Mouse (Mus musculus): ENCODE results near the gene Cfap157. TPM values are rescaled to one million over a fixed set of nuclear protein-coding genes. Genes with fewer than 3 reads are reported as not detected.

Gene Cfap157
- polyA plus RNA-seq, 1 experiment from 2014 or later = 0.30 TPM

GRCm38 (mm10) chr2:32761361-32761760, 22.9 kb downstream of the Cfap157 start:
- Histone ChIP-seq H3K9ac (ENCODE audit: low read depth, low read length) (no peak overlapping the region), H3K27ac (ENCODE audit: low read depth, low read length) (no peak overlapping the region)
- WGBS = 86% methylated on average over 14 of the region's 14 CpGs

GRCm38 (mm10) chr2:32759001-32759400, 25.2 kb downstream of the Cfap157 start:
- Histone ChIP-seq H3K4me3 (ENCODE audit: low read depth, low read length) (no peak overlapping the region), H3K36me3 (ENCODE audit: control insufficient read depth, insufficient read depth, low read length) (peaks cover 12% of the 10 kb centered on the region), H3K9me3 (ENCODE audit: control insufficient read depth, low read length) (no peaks in the 10 kb centered on the region)

More at GRCm38 (mm10) chr2:32761361-32761760, 22.9 kb downstream of the Cfap157 start:
- no peak overlapping the region for H3K4me2 ChIP-seq
- peaks cover 12% of the 10 kb centered on the region for H3K36me3 ChIP-seq (ENCODE audit: control insufficient read depth, insufficient read depth, low read length)
- no peaks in the 10 kb centered on the region for H3K4me1 ChIP-seq (replicated peaks; ENCODE audit: control insufficient read depth, insufficient read depth, low read length)
- ATAC-seq (replicated peaks; ENCODE audit: low FRiP score) = no peak
- no peak for DNase-seq (ENCODE audit: low spot score)
- no peaks in the 10 kb centered on the region for H3K9me3 ChIP-seq (ENCODE audit: control insufficient read depth, low read length)
- H3K27me3 ChIP-seq (replicated peaks; ENCODE audit: control insufficient read depth, insufficient read depth, low read length) = no peaks in the 10 kb centered on the region
- H3K4me3 ChIP-seq (ENCODE audit: low read depth, low read length) = no peak overlapping the region

GRCm38 (mm10) chr2:32758503-32758902, 25.7 kb downstream of the Cfap157 start:
- no peak for ATAC-seq (replicated peaks; ENCODE audit: low FRiP score)
- Histone ChIP-seq H3K27ac (ENCODE audit: low read depth, low read length) (no peak overlapping the region), H3K4me3 (ENCODE audit: low read depth, low read length) (no peak overlapping the region), H3K4me2 (no peak overlapping the region), H3K36me3 (ENCODE audit: control insufficient read depth, insufficient read depth, low read length) (peaks cover 12% of the 10 kb centered on the region), H3K9ac (ENCODE audit: low read depth, low read length) (no peak overlapping the region), H3K4me1 (replicated peaks; ENCODE audit: control insufficient read depth, insufficient read depth, low read length) (no peaks in the 10 kb centered on the region), H3K9me3 (ENCODE audit: control insufficient read depth, low read length) (no peaks in the 10 kb centered on the region), H3K27me3 (replicated peaks; ENCODE audit: control insufficient read depth, insufficient read depth, low read length) (no peaks in the 10 kb centered on the region)
- no peak for DNase-seq (ENCODE audit: low spot score)
- WGBS = 77% methylated on average over 8 of the region's 8 CpGs

More at GRCm38 (mm10) chr2:32759001-32759400, 25.2 kb downstream of the Cfap157 start:
- H3K9ac ChIP-seq (ENCODE audit: low read depth, low read length) = no peak overlapping the region
- H3K27me3 ChIP-seq (replicated peaks; ENCODE audit: control insufficient read depth, insufficient read depth, low read length) = no peaks in the 10 kb centered on the region
- no peak overlapping the region for H3K27ac ChIP-seq (ENCODE audit: low read depth, low read length)
- no peak overlapping the region for H3K4me2 ChIP-seq
- no peaks in the 10 kb centered on the region for H3K4me1 ChIP-seq (replicated peaks; ENCODE audit: control insufficient read depth, insufficient read depth, low read length)
- 85% methylated on average over 2 of the region's 2 CpGs for WGBS
- DNase-seq (ENCODE audit: low spot score) (no peak), ATAC-seq (replicated peaks; ENCODE audit: low FRiP score) (no peak)

- H3K4me3 ChIP-seq (ENCODE audit: low read depth, low read length) = peak within 1 kb of the TSS; percentile 81
- H3K27me3 ChIP-seq (replicated peaks; ENCODE audit: control insufficient read depth, insufficient read depth, low read length) = no peaks in the 10 kb centered on the region
- no peaks in the 10 kb centered on the region; the same call in 1 of the 2 replicates for H3K4me1 ChIP-seq (replicated peaks; ENCODE audit: control insufficient read depth, insufficient read depth, low read length)
- peak within 1 kb of the TSS; percentile 74 for H3K27ac ChIP-seq (ENCODE audit: low read depth, low read length)
- under 1% methylated on average over 65 of the region's 66 CpGs for WGBS
- peak within 1 kb of the TSS; percentile 76 for H3K4me2 ChIP-seq
- ATAC-seq (replicated peaks; ENCODE audit: low FRiP score) = peak; percentile 93
- peaks cover 10% of the 10 kb centered on the region for H3K36me3 ChIP-seq (ENCODE audit: control insufficient read depth, insufficient read depth, low read length)
- H3K9me3 ChIP-seq (ENCODE audit: control insufficient read depth, low read length) = no peaks in the 10 kb centered on the region
- peak; percentile 95 for DNase-seq (ENCODE audit: low spot score)
- H3K9ac ChIP-seq (ENCODE audit: low read depth, low read length) = peak within 1 kb of the TSS; percentile 86
Observed at GRCm38 (mm10) chr2:32757056-32757845, 27.0 kb downstream of the Cfap157 start, which contains the start of gene Tor2a. Gene Tor2a (plus strand): TSS chr2:32757234.

- no peaks in the 10 kb centered on the region for H3K9me3 ChIP-seq (ENCODE audit: control insufficient read depth, low read length)
- no peaks in the 10 kb centered on the region for H3K27me3 ChIP-seq (replicated peaks; ENCODE audit: control insufficient read depth, insufficient read depth, low read length)
- peak overlapping the region; percentile 81; the same call in 1 of the 2 replicates for H3K4me3 ChIP-seq (ENCODE audit: low read depth, low read length)
- peaks cover 8% of the 10 kb centered on the region for H3K36me3 ChIP-seq (ENCODE audit: control insufficient read depth, insufficient read depth, low read length)
- no peak overlapping the region for H3K27ac ChIP-seq (ENCODE audit: low read depth, low read length)
- 39% methylated on average over 6 of the region's 6 CpGs for WGBS
- no peak overlapping the region for H3K9ac ChIP-seq (ENCODE audit: low read depth, low read length)
- no peaks in the 10 kb centered on the region; the same call in 1 of the 2 replicates for H3K4me1 ChIP-seq (replicated peaks; ENCODE audit: control insufficient read depth, insufficient read depth, low read length)
- DNase-seq (ENCODE audit: low spot score) (no peak), ATAC-seq (replicated peaks; ENCODE audit: low FRiP score) (no peak)
- peak overlapping the region; percentile 76 for H3K4me2 ChIP-seq
Observed at GRCm38 (mm10) chr2:32756674-32757055, 27.6 kb downstream of the Cfap157 start.

GRCm38 (mm10) chr2:32752181-32752580, 32.0 kb downstream of the Cfap157 start:
- Histone ChIP-seq H3K27me3 (replicated peaks; ENCODE audit: control insufficient read depth, insufficient read depth, low read length) (no peaks in the 10 kb centered on the region), H3K9me3 (ENCODE audit: control insufficient read depth, low read length) (no peaks in the 10 kb centered on the region), H3K9ac (ENCODE audit: low read depth, low read length) (no peak overlapping the region), H3K36me3 (ENCODE audit: control insufficient read depth, insufficient read depth, low read length) (no peaks in the 10 kb centered on the region; the same call in 1 of the 2 replicates), H3K4me2 (peak overlapping the region; percentile 36; the same call in 1 of the 2 replicates), H3K4me1 (replicated peaks; ENCODE audit: control insufficient read depth, insufficient read depth, low read length) (peaks cover 3% of the 10 kb centered on the region), H3K27ac (ENCODE audit: low read depth, low read length) (no peak overlapping the region), H3K4me3 (ENCODE audit: low read depth, low read length) (no peak overlapping the region)
- DNase-seq (ENCODE audit: low spot score) (no peak), ATAC-seq (replicated peaks; ENCODE audit: low FRiP score) (no peak)
- WGBS = 73% methylated on average over 10 of the region's 10 CpGs

- Histone ChIP-seq H3K9ac (ENCODE audit: low read depth, low read length) (no peak overlapping the region), H3K27ac (ENCODE audit: low read depth, low read length) (no peak overlapping the region), H3K36me3 (ENCODE audit: control insufficient read depth, insufficient read depth, low read length) (no peaks in the 10 kb centered on the region; the same call in 1 of the 2 replicates), H3K4me1 (replicated peaks; ENCODE audit: control insufficient read depth, insufficient read depth, low read length) (peaks cover 3% of the 10 kb centered on the region), H3K4me2 (peak overlapping the region; percentile 36), H3K9me3 (ENCODE audit: control insufficient read depth, low read length) (no peaks in the 10 kb centered on the region), H3K4me3 (ENCODE audit: low read depth, low read length) (peak overlapping the region; percentile 29; the same call in 1 of the 2 replicates), H3K27me3 (replicated peaks; ENCODE audit: control insufficient read depth, insufficient read depth, low read length) (no peaks in the 10 kb centered on the region)
- ATAC-seq (replicated peaks; ENCODE audit: low FRiP score) (no peak), DNase-seq (ENCODE audit: low spot score) (no peak)
- 45% methylated on average over 10 of the region's 10 CpGs for WGBS
Observed at GRCm38 (mm10) chr2:32751665-32752033, 32.6 kb downstream of the Cfap157 start.

GRCm38 (mm10) chr2:32750887-32751664, 33.2 kb downstream of the Cfap157 start:
- DNase-seq (ENCODE audit: low spot score) (peak; percentile 55), ATAC-seq (replicated peaks; ENCODE audit: low FRiP score) (peak; percentile 66)
- peak overlapping the region; percentile 29 for H3K4me3 ChIP-seq (ENCODE audit: low read depth, low read length)
- peaks cover under 1% of the 10 kb centered on the region; the same call in 1 of the 2 replicates for H3K36me3 ChIP-seq (ENCODE audit: control insufficient read depth, insufficient read depth, low read length)
- H3K27ac ChIP-seq (ENCODE audit: low read depth, low read length) = no peak overlapping the region
- no peaks in the 10 kb centered on the region for H3K27me3 ChIP-seq (replicated peaks; ENCODE audit: control insufficient read depth, insufficient read depth, low read length)
- H3K4me1 ChIP-seq (replicated peaks; ENCODE audit: control insufficient read depth, insufficient read depth, low read length) = peaks cover 3% of the 10 kb centered on the region
- peak overlapping the region; percentile 36 for H3K4me2 ChIP-seq
- 46% methylated on average over 31 of the region's 31 CpGs for WGBS
- no peak overlapping the region for H3K9ac ChIP-seq (ENCODE audit: low read depth, low read length)
- H3K9me3 ChIP-seq (ENCODE audit: control insufficient read depth, low read length) = no peaks in the 10 kb centered on the region
